In the genomic region with DNA sequence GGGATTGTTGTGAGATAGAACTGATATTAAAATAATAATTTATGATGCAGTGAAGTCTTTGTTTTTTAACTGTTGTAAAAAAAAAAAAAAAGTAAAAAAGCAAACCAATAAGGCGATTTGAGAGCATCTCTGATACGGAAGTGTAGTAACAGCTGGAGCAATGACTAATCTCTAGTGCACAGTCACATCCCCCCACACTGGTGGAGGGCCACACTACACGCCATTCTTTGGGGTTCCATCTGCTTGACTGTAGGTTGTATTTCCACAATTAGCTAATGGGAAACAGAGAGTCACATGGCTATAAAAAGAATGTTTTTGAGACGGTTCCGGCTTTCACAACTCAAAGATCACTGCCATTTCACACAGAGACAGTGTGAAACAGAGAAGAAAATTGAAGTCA, we compare ENCODE assay signal across 25 mouse cellular contexts. TPM values are rescaled to one million over a fixed set of nuclear protein-coding genes. Genes with fewer than 3 reads are reported as not detected.
A peak's percentile ranks its signal among the peaks of the same experiment; 100 is the strongest.
DNase-seq lines count a peak whose midpoint lies in the region; ATAC-seq lines count a peak whose summit lies in the region.
"Had no signal": no experiment of that assay in that cellular context is flagged by ENCODE, and none has a peak within 500 bp of the region (broad histone marks: within the 10 kb centered on the region; RNA-seq: fewer than 3 reads in every experiment).

No protein-coding gene starts in this region.

- DNase-seq in frontal cortex, postnatal 14 days (ENCODE audit: low spot score in 2 of 2): no peak
- DNase-seq in layer of hippocampus, adult 18-20 months (ENCODE audit: low spot score in 2 of 2): peak; percentile 29 to 65
- DNase-seq in layer of hippocampus, postnatal 25 days (ENCODE audit: extremely low spot score in 1 of 2, low spot score in 1 of 2): no peak
- peak; percentile 27 to 38 for DNase-seq in layer of hippocampus, adult 8-10 months (ENCODE audit: low spot score in 2 of 2)
- peak; percentile 51 for DNase-seq in telencephalon, adult 2 months (ENCODE audit: low read depth, low spot score)
- no peak for DNase-seq in kidney, adult 8-10 months
- DNase-seq in heart, postnatal 25 days (ENCODE audit: low spot score): no peak
- DNase-seq: adrenal gland, postnatal 25 days; cerebellum, adult 18-20 months; cerebellum, postnatal 10 days; gastrocnemius, postnatal 14 days; kidney, postnatal 14 days; left cerebral cortex, postnatal 4 days; liver, embryonic 13.5 days; lung, adult 18-20 months; lung, postnatal 4 days; spleen, adult 18-20 months; thymus, adult 2 months; thymus, postnatal 36 days had no signal

- peak; percentile 51; the same call in 1 of the 2 replicates for ATAC-seq in frontal cortex, adult (ENCODE audit: low TSS enrichment)
- ATAC-seq: forebrain, embryonic 13.5 days; intestine, postnatal 0 days; lung, postnatal 0 days had no signal

- intact Hi-C loops in heart, postnatal 25 days (cut with DNase I): loop anchor here (5.0 kb wide), 1 partner anchor 37 kb away; no protein-coding TSS in a partner anchor

RNA-seq across cellular contexts. Expression of a gene that starts 9.5 kb away (rescaled TPM):
- total RNA-seq in layer of hippocampus, adult 18-20 months (2021): 10 to 100 TPM; 31.7 to 36.1 TPM
- total RNA-seq in layer of hippocampus, postnatal 25 days (2021): 10 to 100 TPM; 32.2 to 38.2 TPM
- 10 to 100 TPM; 39.5 to 49.5 (median 40.2) TPM for total RNA-seq in layer of hippocampus, adult 8-10 months (2022)
- total RNA-seq in heart, postnatal 25 days (2021): 10 to 100 TPM; 31.4 to 34.6 TPM

RNA-seq across cellular contexts. Expression of a gene that starts 30.4 kb away (rescaled TPM):
- total RNA-seq in layer of hippocampus, adult 18-20 months (2021): 1 to 10 TPM; 1.7 to 2.4 TPM
- 1 to 10 TPM; 1.6 to 2.3 TPM for total RNA-seq in layer of hippocampus, postnatal 25 days (2021)
- 1 to 10 TPM; 1.7 to 2.2 (median 2.0) TPM for total RNA-seq in layer of hippocampus, adult 8-10 months (2022)
- total RNA-seq in heart, postnatal 25 days (2021): 100 to 1,000 TPM; 101 to 108 TPM
- total RNA-seq: granulocyte monocyte progenitor cell, adult 5-6 weeks; hematopoietic stem cell, adult 5-6 weeks had no signal

Comparison
In these comparisons a context has a peak if more than half of its experiments do, and no peak if none do; other contexts are left out.
1. DNase-seq: peak in layer of hippocampus, adult 18-20 months (2 of 2), layer of hippocampus, adult 8-10 months (2 of 2) and telencephalon, adult 2 months (single experiment); none in frontal cortex, postnatal 14 days (0 of 2), layer of hippocampus, postnatal 25 days (0 of 2), kidney, adult 8-10 months (0 of 2) and heart, postnatal 25 days (single experiment).
2. RNA of a gene that starts 30.4 kb away (total RNA-seq): 101 to 108 TPM in heart, postnatal 25 days; 1.7 to 2.4 TPM in layer of hippocampus, adult 18-20 months, 1.6 to 2.3 TPM in layer of hippocampus, postnatal 25 days and 1.7 to 2.2 TPM in layer of hippocampus, adult 8-10 months; every median in the first group is over 10 times any median in the second.